ENCODE assay signal across 9 mouse cellular contexts in genomic region chr7:24653681-24654080, GRCm38 (mm10). TPM values are rescaled to one million over a fixed set of nuclear protein-coding genes. Genes with fewer than 3 reads are reported as not detected.
DNase-seq lines count a peak whose midpoint lies in the region; ATAC-seq and TF ChIP-seq lines count a peak whose summit lies in the region.
"Had no signal": no experiment of that assay in that cellular context is flagged by ENCODE, and none has a peak within 500 bp of the region (broad histone marks: within the 10 kb centered on the region; RNA-seq: fewer than 3 reads in every experiment).

No protein-coding gene starts in this region.

- no peaks in the 10 kb centered on the region for H3K36me3 ChIP-seq in embryonic facial prominence, embryonic 10.5 days (replicated peaks)
- H3K36me3 ChIP-seq in kidney, postnatal 0 days (ENCODE audit: insufficient read depth, low read length), result no peaks in the 10 kb centered on the region
- H3K36me3 ChIP-seq: hindbrain, embryonic 15.5 days had no signal

- H3K4me2 ChIP-seq in kidney, postnatal 0 days (ENCODE audit: low read length), result no peak overlapping the region
- H3K4me2 ChIP-seq: hindbrain, embryonic 15.5 days had no signal

- H3K4me3 ChIP-seq in embryonic facial prominence, embryonic 10.5 days, result no peak overlapping the region
- no peak overlapping the region for H3K4me3 ChIP-seq in kidney, postnatal 0 days (replicated peaks; ENCODE audit: low read depth, low read length)
- H3K4me3 ChIP-seq: hindbrain, embryonic 15.5 days had no signal

- H3K9me3 ChIP-seq in embryonic facial prominence, embryonic 10.5 days, result no peaks in the 10 kb centered on the region
- no peaks in the 10 kb centered on the region for H3K9me3 ChIP-seq in kidney, postnatal 0 days (replicated peaks; ENCODE audit: low read length)
- H3K9me3 ChIP-seq: hindbrain, embryonic 15.5 days had no signal

- H3K27me3 ChIP-seq in embryonic facial prominence, embryonic 10.5 days (replicated peaks; ENCODE audit: low read depth, poor library complexity, severe bottlenecking), result no peaks in the 10 kb centered on the region
- no peaks in the 10 kb centered on the region for H3K27me3 ChIP-seq in kidney, postnatal 0 days (ENCODE audit: insufficient read depth, low read length)
- H3K27me3 ChIP-seq: hindbrain, embryonic 15.5 days had no signal

- H3K9ac ChIP-seq in kidney, postnatal 0 days (ENCODE audit: low read depth, low read length), result no peak overlapping the region
- H3K9ac ChIP-seq: hindbrain, embryonic 15.5 days had no signal

- H3K4me1 ChIP-seq in embryonic facial prominence, embryonic 10.5 days, result no peaks in the 10 kb centered on the region
- no peaks in the 10 kb centered on the region for H3K4me1 ChIP-seq in kidney, postnatal 0 days (replicated peaks; ENCODE audit: insufficient read depth, low read length)
- H3K4me1 ChIP-seq: hindbrain, embryonic 15.5 days had no signal

- TF ChIP-seq CTCF in kidney, postnatal 0 days (IDR thresholded peaks at IDR 0.05; ENCODE audit: low read depth), result peak; percentile 87

- 0 out of 2 replicates have a peak, but pooled peaks have one; percentile 13 for ATAC-seq in kidney, postnatal 0 days (replicated peaks; ENCODE audit: low FRiP score, low read depth)

- peak; percentile 63 to 91 for DNase-seq in adrenal gland, adult (ENCODE audit: inconsistent age in 2 of 2, low spot score in 1 of 2)
- no peak for DNase-seq in adrenal gland, postnatal 4 days (ENCODE audit: low spot score in 2 of 2)
- DNase-seq in urinary bladder, adult 18-20 months (ENCODE audit: low spot score in 2 of 2), result peak; percentile 46 to 50
- DNase-seq in urinary bladder, postnatal 10 days (ENCODE audit: low spot score), result no peak
- DNase-seq in embryonic facial prominence, embryonic 10.5 days (ENCODE audit: low spot score), result peak; percentile 70
- peak; percentile 57 for DNase-seq in kidney, postnatal 0 days (ENCODE audit: low spot score)
- peak; percentile 70 for DNase-seq in lung, postnatal 14 days
- DNase-seq in spleen, adult 18-20 months, result peak; percentile 38 to 72

- 28% methylated on average over 7 of the region's 7 CpGs for WGBS in embryonic facial prominence, embryonic 10.5 days
- WGBS in kidney, postnatal 0 days, result 22% methylated on average over 7 of the region's 7 CpGs

- no peak overlapping the region for H3K27ac ChIP-seq in embryonic facial prominence, embryonic 10.5 days (replicated peaks)
- no peak overlapping the region for H3K27ac ChIP-seq in kidney, postnatal 0 days
- H3K27ac ChIP-seq: hindbrain, embryonic 15.5 days had no signal

RNA-seq across cellular contexts. Expression of gene Lypd3, which starts 17.3 kb away (rescaled TPM):
- total RNA-seq in adrenal gland, postnatal 4 days (2021), result 1 to 10 TPM in 1 of 2 experiments, under 1 TPM in 1; 0.70 to 1.5 TPM
- polyA plus RNA-seq in embryonic facial prominence, embryonic 10.5 days (2016; fragmentation: Nextera tagmentation; extraction: Ambion mirVana), result 1.1 and 1.5 TPM in 2 replicates
- polyA plus RNA-seq in kidney, postnatal 0 days (2015; fragmentation: Nextera tagmentation; extraction: Ambion mirVana), result 0.68 and 0.88 TPM in 2 replicates

RNA-seq across cellular contexts. Expression of gene Tex101, which starts 22.8 kb away (rescaled TPM):
- total RNA-seq in adrenal gland, postnatal 4 days (2021), result not detected
- polyA plus RNA-seq in embryonic facial prominence, embryonic 10.5 days (2016; fragmentation: Nextera tagmentation; extraction: Ambion mirVana), result not detected in 2 replicates
- polyA plus RNA-seq in kidney, postnatal 0 days (2015; fragmentation: Nextera tagmentation; extraction: Ambion mirVana), result not detected in 2 replicates
- polyA plus RNA-seq: hindbrain, embryonic 15.5 days had no signal

RNA-seq across cellular contexts. Expression of gene Phldb3, which starts 43.1 kb away (rescaled TPM):
- 1 to 10 TPM; 6.5 to 6.9 TPM for total RNA-seq in adrenal gland, postnatal 4 days (2021)
- 0.10 TPM in 1 of 2 replicates, not detected in the other for polyA plus RNA-seq in embryonic facial prominence, embryonic 10.5 days (2016; fragmentation: Nextera tagmentation; extraction: Ambion mirVana)
- 0.11 and 0.20 TPM in 2 replicates for polyA plus RNA-seq in kidney, postnatal 0 days (2015; fragmentation: Nextera tagmentation; extraction: Ambion mirVana)
- polyA plus RNA-seq: hindbrain, embryonic 15.5 days had no signal

RNA-seq across cellular contexts. Expression of gene BC049730, which starts 55.4 kb away (rescaled TPM):
- total RNA-seq in adrenal gland, postnatal 4 days (2021), result not detected
- polyA plus RNA-seq in embryonic facial prominence, embryonic 10.5 days (2016; fragmentation: Nextera tagmentation; extraction: Ambion mirVana), result not detected in 2 replicates
- polyA plus RNA-seq in kidney, postnatal 0 days (2015; fragmentation: Nextera tagmentation; extraction: Ambion mirVana), result not detected in 2 replicates
- polyA plus RNA-seq: hindbrain, embryonic 15.5 days had no signal

Comparison
In these comparisons a context has a peak if more than half of its experiments do, and no peak if none do; other contexts are left out.
1. DNase-seq: peak in adrenal gland, adult (2 of 2), urinary bladder, adult 18-20 months (2 of 2), embryonic facial prominence, embryonic 10.5 days (single experiment), kidney, postnatal 0 days (single experiment), lung, postnatal 14 days (single experiment) and spleen, adult 18-20 months (2 of 2); none in adrenal gland, postnatal 4 days (0 of 2) and urinary bladder, postnatal 10 days (single experiment).